Mouse (Mus musculus) layer of hippocampus, adult 11-12 months (tissue): ENCODE data around the gene Micu2.
A peak's percentile ranks its signal among the peaks of the same experiment; 100 is the strongest.
"Not testable (repeated sequence)": the region's sequence is repeated elsewhere in the genome, so short reads cannot be mapped to it uniquely, and the experiment has no call there.

Experiments
- DNase-seq: peaks from one replicate; pipeline ENCODE4 v3.0.0; 2022; ENCODE audit warnings: low spot score

The Micu2 gene

DNA sequence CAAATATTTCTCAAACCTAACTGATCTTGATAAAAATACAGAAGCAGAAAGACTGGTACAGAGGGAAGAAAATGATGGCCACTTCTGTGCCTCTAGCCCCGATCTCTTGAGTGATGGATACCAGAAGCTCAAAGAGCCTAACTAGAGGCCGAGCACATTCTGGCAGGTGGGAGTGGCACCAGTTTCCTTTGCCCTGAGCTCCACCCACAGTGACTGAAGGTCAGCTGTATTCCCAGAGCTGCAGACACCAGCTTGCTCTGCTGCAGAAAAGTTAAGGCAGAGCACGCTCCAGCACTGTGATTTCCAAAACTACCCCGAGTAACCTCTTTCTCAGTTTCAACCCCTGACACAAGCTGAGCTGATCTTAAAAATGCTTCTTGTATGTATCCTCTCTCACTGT, 37.2 kb downstream of the Micu2 start:
- no peak for DNase-seq

DNA sequence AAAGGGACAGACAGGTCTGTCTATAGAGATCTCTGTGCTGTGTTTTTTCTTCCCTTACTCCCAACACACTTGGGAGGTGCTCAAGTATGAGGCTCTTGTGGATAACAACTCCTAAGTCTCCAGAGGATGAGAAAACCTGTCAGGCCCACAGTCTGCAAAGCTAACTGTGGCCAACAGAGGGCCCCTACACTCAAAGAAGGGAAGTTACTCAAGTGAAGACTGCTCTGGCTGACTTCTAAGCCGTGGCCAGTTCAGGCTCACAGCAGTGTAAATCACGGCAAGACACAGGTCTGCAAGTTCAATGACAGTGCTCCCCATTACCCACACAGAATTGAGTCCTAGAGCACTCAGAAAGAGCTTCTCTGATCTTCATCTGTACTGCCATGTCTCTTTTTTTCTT, 48.0 kb downstream of the Micu2 start:
- DNase-seq, result no peak

DNA sequence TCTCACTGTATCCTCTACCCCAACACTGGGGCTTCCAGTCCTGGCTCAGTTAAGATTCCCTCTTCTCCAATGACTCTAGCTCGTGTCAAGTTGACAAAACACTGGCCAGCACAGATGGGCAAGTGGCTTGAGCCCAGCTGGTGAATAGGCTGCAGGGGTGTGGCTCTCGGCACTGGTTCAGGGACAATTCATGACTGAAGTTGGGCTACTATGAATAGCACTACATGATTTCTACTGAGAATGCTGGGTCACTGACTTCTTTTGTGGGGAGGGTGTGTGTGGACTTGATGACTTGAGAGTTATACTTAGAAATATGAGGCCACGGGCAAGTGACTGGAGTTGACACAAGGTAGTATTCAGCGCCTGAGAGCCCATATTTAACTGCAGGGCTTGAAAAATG, 53.2 kb downstream of the Micu2 start:
- DNase-seq, result no peak

DNA sequence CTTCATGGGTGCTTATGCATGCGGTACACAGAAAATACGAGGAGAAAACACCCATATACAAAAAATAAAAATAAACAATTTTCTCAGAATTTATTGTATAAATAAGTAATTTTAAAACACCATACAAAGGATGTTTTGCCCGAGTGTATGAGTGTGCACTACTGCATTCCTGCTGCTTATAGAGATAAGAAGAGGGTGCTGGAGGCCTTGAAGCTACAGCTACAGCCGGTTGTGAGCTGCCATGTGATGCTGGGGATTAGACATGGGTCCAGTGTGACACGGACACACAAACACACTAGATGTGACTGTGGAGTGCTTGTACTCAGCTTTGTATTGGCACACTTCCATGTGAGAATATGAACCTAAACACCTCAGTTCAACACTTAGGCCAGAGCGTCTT, 61.8 kb downstream of the Micu2 start:
- DNase-seq, result no peak

DNA sequence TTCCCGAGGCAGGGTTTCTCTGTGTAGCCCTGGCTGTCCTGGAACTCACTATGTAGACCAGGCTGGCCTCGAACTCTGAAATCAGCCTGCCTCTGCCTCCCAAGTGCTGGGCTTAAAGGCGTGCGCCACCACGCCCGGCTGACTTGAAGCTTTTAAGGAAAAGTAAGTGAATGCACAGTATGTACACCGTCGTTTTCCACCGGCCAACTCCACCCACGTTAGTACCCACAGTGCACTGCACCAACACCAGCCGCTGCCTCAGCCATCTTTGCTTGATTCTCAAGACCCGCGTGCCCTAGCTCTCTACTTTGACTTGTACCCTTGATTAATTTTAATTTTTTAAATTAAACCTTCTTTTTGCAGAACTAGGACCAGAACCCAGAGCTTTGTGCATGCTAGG, 64.4 kb downstream of the Micu2 start:
- no peak for DNase-seq

DNA sequence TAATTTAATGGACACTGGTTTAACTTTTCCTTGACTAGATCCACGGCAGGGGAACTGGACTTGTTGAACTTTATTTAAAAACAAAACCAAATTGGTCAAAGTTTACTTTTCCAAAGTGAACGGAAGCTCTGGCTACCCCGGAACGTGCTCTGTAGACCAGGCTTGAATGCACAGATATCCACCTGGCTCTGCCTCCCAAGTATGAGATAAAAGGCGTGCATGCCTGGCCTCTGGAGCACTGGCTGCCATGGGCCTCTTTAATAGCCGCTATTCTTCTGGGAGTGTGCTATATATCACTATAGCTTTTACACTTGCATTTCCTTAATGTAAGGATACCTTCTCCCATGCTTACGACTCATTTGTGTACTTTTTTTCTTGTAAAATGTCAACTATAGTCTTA, 65.5 kb downstream of the Micu2 start:
- DNase-seq, result no peak

DNA sequence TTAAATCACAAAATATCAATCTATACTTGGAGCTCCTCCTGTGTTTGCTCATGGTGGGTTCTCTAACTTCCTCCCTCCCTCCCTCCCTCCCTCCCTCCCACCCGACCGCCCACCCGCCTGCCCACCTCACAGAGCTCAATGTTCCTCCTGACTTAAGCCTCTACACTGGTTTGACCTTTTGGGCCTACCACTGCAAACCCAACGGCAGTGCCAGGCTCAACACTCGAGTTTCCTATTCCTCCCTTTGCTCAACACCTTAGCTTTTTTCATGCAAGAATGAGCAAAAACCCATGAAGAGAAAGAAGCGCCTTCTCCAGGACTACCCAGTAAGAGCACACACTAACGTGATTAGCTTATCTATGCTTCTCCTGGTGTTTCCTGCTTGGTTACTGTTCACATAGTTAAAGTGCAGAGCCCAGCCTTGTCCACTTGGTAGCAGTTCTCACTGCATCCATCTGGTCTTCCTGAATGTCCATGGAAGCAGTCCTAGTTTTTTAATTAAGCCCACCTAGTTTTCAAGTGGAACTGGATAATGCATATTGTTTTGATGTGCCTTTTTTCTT, 66.1 kb downstream of the Micu2 start:
- DNase-seq, result no peak

DNA sequence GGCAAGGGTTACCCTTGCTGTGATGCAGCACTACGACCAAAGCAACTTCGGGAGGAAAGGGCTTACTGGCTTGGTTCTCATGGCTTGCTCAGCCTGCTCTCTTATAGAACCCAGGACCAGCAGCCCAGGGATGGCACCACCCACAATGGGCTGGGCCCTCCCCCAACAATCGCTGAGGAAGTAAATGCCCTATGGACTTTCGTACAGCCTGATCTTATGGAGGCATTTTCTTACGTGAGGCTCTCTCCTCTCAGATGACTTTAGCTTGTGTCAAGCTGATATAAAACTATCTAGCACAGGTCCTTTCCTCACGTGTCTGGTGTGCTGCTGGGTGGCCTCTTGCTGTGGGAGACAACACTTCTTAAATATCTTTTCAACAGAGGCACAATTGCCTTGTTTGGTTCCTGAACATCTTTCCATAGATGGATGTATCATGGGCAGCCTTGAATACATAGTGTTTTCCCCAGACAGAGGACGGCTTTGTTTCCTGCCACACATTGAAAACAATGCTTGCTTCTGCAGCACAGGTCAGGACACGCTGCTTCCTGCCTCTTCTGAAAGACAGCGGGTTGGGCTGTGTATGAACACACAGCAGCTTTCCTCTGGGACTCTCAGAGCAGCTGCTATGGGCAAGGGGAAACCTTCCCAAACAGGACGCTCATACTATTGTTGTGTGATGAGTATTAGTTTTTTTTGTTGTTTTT, 77.5 kb downstream of the Micu2 start:
- DNase-seq, result peak; percentile 43

DNA sequence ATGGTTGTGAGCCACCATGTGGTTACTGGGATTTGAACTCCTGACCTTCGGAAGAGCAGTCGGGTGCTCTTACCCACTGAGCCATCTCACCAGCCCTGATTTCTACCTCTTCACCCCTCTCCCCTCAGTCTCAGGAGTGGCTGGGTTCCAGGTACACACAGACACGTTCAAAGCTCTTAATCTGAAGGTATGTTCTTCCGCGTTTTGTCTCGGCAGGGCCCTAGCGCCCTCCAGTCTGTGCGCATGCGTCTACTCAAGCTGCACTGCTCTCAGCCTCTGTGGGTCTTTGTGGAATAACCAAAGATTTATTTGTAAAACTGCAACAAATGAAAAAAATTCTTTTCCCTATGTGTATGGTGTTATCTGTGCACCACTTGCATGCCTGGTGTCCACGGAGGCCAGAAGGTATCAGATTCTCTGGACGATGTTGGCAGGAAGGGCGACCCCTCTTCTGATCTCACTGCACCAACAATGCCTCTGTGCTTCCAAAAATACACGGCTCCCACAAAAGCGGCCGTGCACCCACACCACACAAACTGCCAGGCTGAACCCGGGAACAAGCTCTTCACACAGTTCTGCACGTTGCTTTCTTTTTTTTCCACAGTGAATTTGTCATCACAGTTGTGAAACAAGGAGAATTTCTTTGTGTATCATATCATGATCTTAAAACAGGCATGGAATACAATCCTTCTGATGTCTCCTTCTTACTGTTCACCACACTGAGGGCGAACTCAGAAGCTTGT, 78.3 kb downstream of the Micu2 start:
- no peak for DNase-seq

DNA sequence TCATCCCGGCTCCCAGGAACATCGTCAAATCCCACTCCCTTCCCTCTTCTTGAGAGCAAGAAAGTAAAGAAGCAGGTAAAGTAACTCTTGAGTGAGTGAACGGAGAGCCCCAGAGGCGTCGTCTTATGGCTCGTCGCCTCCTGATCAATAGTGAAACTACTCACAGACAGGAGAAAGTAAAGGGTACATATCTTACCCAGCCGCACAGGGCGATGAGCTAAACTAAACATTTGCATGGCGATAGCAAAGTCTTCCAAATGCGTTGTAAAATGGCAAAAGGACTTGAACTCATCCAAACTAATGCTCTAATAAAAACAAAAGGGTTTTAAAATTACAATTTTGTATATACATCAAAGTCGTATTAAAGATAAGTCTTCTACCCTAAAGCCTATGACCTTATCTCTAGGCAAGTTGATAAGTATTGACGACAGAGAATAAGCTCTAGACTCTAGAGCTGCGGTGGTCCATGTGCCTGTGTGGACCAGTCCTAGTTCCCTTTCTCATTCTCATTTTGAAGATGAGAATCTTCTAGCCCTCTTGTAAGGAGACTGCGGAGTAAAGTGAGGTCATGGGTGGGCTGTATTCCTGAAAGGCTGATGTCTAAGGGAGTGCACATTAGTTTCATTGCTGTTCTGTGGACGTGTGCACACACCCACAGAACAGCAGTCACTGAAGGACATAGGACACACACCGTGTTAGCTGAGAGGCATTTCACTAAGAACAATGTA, 79.8 kb downstream of the Micu2 start:
- no peak for DNase-seq

DNA sequence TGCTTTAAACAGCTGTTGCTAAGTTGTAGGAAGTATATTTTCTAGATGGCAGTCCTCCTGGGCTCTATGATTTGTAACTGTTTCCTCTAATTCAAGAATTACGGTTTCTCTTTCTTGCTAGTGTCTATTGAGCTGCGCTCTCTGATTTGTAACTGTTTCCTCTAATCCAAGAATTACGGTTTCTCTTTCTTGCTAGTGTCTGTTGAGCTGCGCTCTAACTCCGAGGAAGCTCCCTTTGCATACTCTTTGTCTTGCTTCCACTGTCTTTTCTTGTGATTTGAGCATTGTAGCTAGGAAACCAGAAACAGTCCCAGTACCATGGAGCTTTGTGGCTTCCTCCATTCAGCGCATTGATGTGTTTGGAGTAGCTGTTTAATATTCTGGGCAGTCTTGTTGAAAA, 83.7 kb downstream of the Micu2 start:
- no peak for DNase-seq

DNA sequence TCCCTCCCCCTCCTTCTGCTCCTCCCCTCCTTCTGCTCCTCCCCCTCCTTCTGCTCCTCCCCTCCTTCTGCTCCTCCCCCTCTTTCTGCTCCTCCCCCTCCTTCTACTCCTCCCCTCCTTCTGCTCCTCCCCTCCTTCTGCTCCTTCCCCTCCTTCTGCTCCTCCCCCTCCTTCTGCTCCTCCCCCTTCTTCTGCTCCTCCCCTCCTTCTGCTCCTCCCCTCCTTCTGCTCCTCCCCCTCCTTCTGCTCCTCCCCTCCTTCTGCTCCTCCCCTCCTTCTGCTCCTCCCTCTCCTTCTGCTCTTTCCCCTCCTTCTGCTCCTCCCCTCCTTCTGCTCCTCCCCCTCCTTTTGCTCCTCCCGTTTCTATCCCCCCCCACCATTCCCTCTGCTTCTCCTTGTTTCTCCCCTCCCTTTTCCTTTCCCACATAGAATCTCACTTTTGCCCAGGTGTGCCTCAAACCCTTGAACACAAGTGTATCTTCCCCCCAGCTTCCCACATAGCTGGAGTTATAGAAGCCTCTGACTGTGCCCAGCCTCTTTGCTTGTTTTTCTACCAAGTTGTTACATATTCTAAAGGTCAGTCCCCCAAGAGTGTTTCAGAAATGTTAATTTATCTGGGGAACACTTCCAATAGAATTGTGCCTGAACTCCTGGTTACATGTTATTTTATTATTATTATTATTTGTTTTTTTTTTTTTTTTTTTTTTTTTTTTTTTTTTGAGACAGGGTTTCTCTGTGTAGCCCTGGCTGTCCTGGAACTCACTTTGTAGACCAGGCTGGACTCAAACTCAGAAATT, 86.7 kb downstream of the Micu2 start:
- DNase-seq, result not testable (repeated sequence)

DNA sequence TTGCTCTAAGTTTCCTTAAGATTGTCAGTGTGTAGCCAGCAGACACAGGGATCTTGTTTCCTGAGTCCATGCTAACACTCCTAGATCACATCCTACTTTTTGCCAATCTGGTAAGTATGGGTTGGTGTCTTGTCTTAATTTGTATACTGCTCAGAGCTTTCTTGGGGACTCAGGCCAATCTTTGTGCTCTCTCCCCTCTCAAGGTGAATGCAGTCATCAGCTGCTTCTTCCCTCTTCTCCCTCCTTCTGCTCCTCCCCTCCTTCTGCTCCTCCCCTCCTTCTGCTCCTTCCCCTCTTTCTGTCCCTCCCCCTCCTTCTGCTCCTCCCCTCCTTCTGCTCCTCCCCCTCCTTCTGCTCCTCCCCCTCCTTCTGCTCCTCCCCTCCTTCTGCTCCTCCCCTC, 87.3 kb downstream of the Micu2 start:
- not testable (repeated sequence) for DNase-seq

DNA sequence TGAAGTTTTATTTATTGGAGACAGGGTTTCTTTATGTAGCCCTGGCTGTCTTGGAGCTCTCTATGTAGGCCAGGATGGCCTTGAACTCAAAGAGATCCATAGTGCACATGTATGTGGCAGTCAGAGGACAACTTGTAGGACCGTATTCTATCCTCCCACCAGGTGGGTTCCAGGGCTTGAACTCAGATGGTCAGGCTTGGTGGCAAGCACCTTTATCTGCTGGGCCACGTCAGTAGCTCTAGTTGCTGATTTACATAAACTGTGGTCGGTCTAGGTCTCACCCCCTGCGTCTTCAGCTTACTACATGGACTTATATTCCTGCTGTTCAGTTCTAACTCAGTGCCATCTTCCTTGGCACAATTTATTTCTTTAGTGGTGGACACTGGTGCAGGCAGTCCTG, 87.7 kb downstream of the Micu2 start:
- DNase-seq, result no peak

DNA sequence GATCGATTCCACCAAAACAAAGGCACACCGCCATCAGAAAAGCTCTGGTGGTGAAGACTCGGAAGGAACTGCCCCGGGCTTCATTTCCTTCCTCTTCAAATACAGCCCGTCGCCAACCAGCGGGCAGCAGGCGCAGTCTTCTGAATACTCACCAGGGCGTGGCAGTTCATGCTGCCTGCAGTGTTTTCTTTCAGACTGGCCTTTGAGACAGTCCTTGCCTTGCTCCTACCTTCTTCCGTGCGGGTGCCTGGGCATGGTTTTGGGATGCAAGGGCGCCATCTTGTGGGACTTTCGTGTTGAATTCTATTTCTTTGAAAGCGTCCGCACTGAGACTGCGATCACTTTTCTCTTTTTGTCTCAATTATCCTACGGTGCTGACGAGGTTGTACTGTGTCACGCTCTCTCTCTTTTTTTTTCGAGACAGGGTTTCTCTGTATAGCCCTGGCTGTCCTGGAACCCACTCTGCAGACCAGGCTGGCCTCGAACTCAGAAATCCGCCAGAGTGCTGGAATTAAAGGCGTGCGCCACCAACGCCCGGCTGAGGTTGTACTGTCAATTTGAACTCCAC, 88.5 kb downstream of the Micu2 start:
- DNase-seq, result peak; percentile 88

DNA sequence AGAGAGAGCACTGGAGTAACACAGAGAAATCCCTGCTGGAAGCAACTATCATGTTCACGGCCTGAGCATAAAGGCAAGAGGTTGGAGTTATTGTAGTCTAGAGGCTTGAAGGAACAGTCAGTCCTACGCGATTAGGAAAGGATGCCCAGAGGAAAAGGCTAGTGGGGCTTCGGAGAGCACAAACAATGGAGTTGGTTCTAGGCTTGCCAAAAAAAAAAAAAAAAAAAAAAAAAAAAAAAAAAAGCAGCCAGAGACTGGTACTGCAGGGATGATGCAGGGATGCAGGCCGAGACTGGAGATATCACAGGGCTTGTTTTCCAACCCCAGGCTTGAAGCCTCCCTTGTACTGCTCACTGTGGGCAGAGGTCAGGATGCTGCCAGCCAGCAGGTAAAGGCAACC, 89.8 kb downstream of the Micu2 start:
- DNase-seq, result no peak

DNA sequence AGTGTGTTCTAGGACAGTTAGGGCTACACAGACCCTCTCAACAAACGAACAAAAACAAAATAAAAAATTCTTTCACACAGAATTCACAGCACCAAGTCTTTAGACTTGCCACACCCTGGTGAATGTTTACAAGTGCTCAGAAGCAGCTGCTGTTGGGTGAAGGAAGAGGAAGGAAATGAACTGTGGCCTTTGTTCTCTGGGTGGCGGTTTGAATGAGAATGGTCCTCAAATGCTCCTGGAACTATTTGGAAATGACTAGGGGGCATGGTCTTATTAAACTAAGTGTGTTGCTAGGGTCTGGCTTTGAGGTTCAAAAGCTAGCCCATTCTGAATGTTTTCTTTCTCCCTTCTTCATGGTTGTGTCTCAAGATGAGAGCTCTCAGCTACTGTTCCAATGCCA, 90.6 kb downstream of the Micu2 start:
- DNase-seq, result no peak

DNA sequence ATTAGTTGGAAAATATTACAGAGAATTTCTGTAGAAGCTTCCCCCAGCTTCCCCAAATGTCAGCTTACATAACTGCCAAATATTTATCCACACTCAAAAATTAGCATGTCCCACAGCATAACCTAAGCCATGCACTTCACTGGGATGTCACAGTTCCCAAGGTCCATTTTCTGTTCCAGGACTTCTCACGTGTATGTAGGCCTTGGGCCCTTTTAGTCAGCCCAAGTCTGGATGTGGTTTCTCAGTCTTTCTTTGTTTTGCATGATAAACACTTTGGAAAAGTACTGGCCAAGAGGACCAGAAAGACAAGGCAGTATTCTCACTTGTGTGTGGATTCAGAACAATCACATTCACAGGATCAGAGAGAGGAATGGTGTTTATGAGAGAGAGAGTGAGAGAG, 97.1 kb downstream of the Micu2 start:
- DNase-seq, result no peak

DNA sequence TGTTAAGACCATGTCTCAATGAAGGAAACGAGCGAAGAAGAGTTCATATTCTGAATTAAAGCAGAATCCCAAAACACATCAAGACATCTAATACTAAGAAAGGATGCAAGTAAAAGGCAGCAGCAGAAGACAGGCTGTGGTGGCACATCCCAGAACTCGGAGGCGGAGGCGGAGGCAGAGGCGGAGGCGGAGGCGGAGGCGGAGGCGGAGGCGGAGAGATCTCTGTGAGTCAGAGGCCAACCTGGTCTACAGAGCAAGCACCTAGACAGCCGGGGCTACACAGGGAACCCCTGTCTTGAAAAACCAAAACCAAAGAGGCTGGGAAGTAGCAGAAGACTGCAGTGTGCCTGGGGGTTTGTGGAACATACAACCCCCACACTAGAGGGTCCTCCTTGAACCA, 102.2 kb downstream of the Micu2 start:
- no peak for DNase-seq

DNA sequence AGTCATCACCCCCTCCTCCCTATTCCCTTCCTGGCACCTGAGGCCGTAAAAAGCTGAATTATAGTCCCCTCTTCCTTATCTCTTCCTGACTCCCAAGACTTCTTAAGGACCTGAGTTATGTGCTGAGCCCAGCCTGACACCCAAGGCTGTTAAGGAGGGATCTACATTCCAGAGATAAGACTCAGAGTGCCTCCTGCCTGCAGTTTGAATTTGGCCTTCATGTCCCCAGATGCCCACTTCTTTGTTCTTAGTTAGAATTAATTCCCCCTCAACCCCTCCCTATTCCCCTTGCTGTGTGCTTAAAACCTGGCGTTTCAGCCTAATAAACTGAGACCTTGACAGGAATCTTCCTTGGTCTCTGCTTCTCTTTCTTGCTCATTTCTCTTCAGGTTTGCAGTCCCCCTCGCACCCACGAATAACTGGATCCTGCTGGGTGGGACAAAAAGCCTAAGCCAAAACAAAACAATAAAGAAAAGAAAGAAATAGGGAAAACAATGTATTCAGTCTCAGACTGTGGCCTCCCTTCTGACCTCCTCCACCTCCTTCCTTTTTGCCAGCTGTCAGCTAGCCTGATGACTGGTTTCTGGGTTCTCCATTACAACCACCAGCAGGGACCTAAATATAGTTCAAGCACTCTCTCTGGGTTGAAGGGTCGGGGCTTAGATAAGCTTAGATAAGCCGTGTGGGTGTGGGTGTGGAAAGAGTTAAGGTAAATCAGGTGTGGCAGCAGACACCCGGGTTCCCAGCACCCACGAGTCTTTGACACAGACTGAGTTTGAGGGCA, 102.8 kb downstream of the Micu2 start:
- not testable (repeated sequence) for DNase-seq

DNA sequence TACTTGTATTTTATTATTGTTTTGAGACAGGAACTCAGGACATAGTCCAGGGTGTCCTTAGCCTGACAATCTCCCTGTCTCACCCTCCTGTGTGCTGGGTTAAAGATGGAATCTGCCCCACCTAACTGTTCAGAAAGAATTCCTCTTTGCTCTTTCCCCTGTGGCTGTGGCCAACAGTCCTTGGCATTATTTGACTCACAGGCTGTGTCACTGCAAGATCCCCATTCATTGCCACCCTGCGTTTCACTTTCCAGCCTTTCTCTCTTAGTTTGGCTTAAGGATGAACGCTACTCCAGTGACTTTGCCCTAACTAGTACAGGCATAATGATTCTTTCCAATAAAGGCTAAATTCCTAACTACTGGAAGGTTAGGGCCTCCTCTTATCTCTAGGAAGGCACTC, 104.7 kb downstream of the Micu2 start:
- DNase-seq, result no peak
